Mouse (Mus musculus): ENCODE measurements around the gene Atp5d.

GRCm38 (mm10) chr10:80171760-80172526 lies 33.5 kb downstream of the Atp5d start:
- TF ChIP-seq CTCF (conservative IDR thresholded peaks at IDR 0.05; ENCODE audit: low read length) (no peak), POU5F1 (IDR thresholded peaks at IDR 0.05; ENCODE audit: borderline replicate concordance, low read length) (no peak)

All from E14TG2a.4 (cell line).